Mouse (Mus musculus): ENCODE measurements around the gene Coro1b.

Gene Coro1b

GRCm38 (mm10) chr19:4156073-4156579 lies 7.7 kb downstream of the Coro1b start:
- DNase-seq (ENCODE audit: low read depth, low spot score): no peak

- DNase-seq (ENCODE audit: low read depth, low spot score): no peak
Measured at GRCm38 (mm10) chr19:4156771-4157170, 8.4 kb downstream of the Coro1b start.

GRCm38 (mm10) chr19:4159049-4159448 lies 10.6 kb downstream of the Coro1b start:
- no peak for DNase-seq (ENCODE audit: low read depth, low spot score)

GRCm38 (mm10) chr19:4162646-4163542 lies 14.5 kb downstream of the Coro1b start, which contains the start of gene Rps6kb2:
Gene Rps6kb2, minus strand, starts transcription at chr19:4163354.
- peak; percentile 88 for DNase-seq (ENCODE audit: low read depth, low spot score)

GRCm38 (mm10) chr19:4163543-4163887 lies 15.1 kb downstream of the Coro1b start:
- DNase-seq (ENCODE audit: low read depth, low spot score): no peak

- DNase-seq (ENCODE audit: low read depth, low spot score): no peak
Measured at GRCm38 (mm10) chr19:4164100-4164499, 15.7 kb downstream of the Coro1b start.

GRCm38 (mm10) chr19:4164721-4165120 lies 16.3 kb downstream of the Coro1b start:
- no peak for DNase-seq (ENCODE audit: low read depth, low spot score)

- DNase-seq (ENCODE audit: low read depth, low spot score): no peak
Measured at GRCm38 (mm10) chr19:4166678-4167476, 18.5 kb downstream of the Coro1b start.

- peak; percentile 95 for DNase-seq (ENCODE audit: low read depth, low spot score)
Measured at GRCm38 (mm10) chr19:4169378-4169784, 21.0 kb downstream of the Coro1b start.

GRCm38 (mm10) chr19:4169810-4170209 lies 21.4 kb downstream of the Coro1b start:
- no peak for DNase-seq (ENCODE audit: low read depth, low spot score)

- no peak for DNase-seq (ENCODE audit: low read depth, low spot score)
Measured at GRCm38 (mm10) chr19:4170723-4171392, 22.4 kb downstream of the Coro1b start.

- DNase-seq (ENCODE audit: low read depth, low spot score): no peak
Measured at GRCm38 (mm10) chr19:4171393-4172290, 23.2 kb downstream of the Coro1b start.

- no peak for DNase-seq (ENCODE audit: low read depth, low spot score)
Measured at GRCm38 (mm10) chr19:4172925-4173324, 24.5 kb downstream of the Coro1b start.

GRCm38 (mm10) chr19:4175368-4175947 lies 27.0 kb downstream of the Coro1b start, which contains the start of gene Carns1:
Gene Carns1, minus strand, starts transcription at chr19:4175479.
- DNase-seq (ENCODE audit: low read depth, low spot score): no peak

- DNase-seq (ENCODE audit: low read depth, low spot score): no peak
Measured at GRCm38 (mm10) chr19:4180411-4180810, 32.0 kb downstream of the Coro1b start.

GRCm38 (mm10) chr19:4181892-4182291 lies 33.5 kb downstream of the Coro1b start:
- no peak for DNase-seq (ENCODE audit: low read depth, low spot score)

- DNase-seq (ENCODE audit: low read depth, low spot score): no peak
Measured at GRCm38 (mm10) chr19:4183689-4184088, 35.3 kb downstream of the Coro1b start.

- no peak for DNase-seq (ENCODE audit: low read depth, low spot score)
Measured at GRCm38 (mm10) chr19:4184976-4185975, 36.9 kb downstream of the Coro1b start.

- no peak for DNase-seq (ENCODE audit: low read depth, low spot score)
Measured at GRCm38 (mm10) chr19:4187303-4187702, 38.9 kb downstream of the Coro1b start.

Data from retina, adult 2 months (tissue).